Mouse (Mus musculus) neural tube, embryonic 14.5 days (tissue): ENCODE data around the gene Fbxo9. TPM values are rescaled to one million over a fixed set of nuclear protein-coding genes. Genes with fewer than 3 reads are reported as not detected.
"Not testable (repeated sequence)": the region's sequence is repeated elsewhere in the genome, so short reads cannot be mapped to it uniquely, and the experiment has no call there.

Experiments
- ATAC-seq: fragments of 200-750 bp; cut with Nextera tagmentation; 2 replicates; pipeline ENCODE4 v1.8.0; 2017; ENCODE audit warnings: low read depth, mild to moderate bottlenecking, moderate TSS enrichment, moderate library complexity
- H3K27ac ChIP-seq: fragments of 300-500 bp; sonication (generic); 2 replicates; pipeline ENCODE4 v1.5.1; 2014; ENCODE audit warnings: low read depth, mild to moderate bottlenecking, control low read depth, low read length, moderate library complexity, mixed read lengths
- H3K27me3 ChIP-seq: fragments of 300-500 bp; sonication (generic); 2 replicates; pipeline ENCODE4 v1.6.1; 2014; ENCODE audit warnings: low read length; ENCODE audit not compliant: control insufficient read depth, insufficient read depth
- H3K36me3 ChIP-seq: fragments of 300-500 bp; sonication (generic); 2 replicates; pipeline ENCODE4 v1.6.1; 2014; ENCODE audit warnings: low read length, mixed read lengths; ENCODE audit not compliant: control insufficient read depth, insufficient read depth
- H3K4me1 ChIP-seq: fragments of 300-500 bp; sonication (generic); 2 replicates; pipeline ENCODE4 v1.6.1; 2014; ENCODE audit warnings: low read length; ENCODE audit not compliant: control insufficient read depth, insufficient read depth
- H3K4me2 ChIP-seq: fragments of 300-500 bp; sonication (generic); 2 replicates; pipeline ENCODE4 v1.6.1; 2014; ENCODE audit warnings: mild to moderate bottlenecking, low read depth, low read length, control low read depth
- H3K4me3 ChIP-seq: fragments of 300-500 bp; sonication (generic); 2 replicates; pipeline ENCODE4 v1.5.1; 2014; ENCODE audit warnings: low read depth, low read length, control low read depth, mixed read lengths
- H3K9ac ChIP-seq: fragments of 300-500 bp; sonication (generic); replicated peaks from 2 replicates; pipeline ENCODE4 v1.6.1; 2014; ENCODE audit warnings: low read depth, mild to moderate bottlenecking, control low read depth, low read length, mixed read lengths
- H3K9me3 ChIP-seq: fragments of 300-500 bp; sonication (generic); 2 replicates; pipeline ENCODE4 v1.6.1; 2016; ENCODE audit warnings: low read length; ENCODE audit not compliant: control insufficient read depth
- WGBS: fragments of 180-500 bp; shearing (Covaris S2); extraction: QIAGEN DNeasy Blood & Tissue Kit; methylation state at CpG from one replicate; pipeline ENCODE4 v1.1.7; 2014; 5-methylcytosine and 5-hydroxymethylcytosine counted together
- polyA plus RNA-seq: library from polyadenylated mRNA; unstranded; fragments of >200 nt; fragmentation: Nextera tagmentation; extraction: Ambion mirVana; gene quantifications from 2 replicates; pipeline ENCODE4 v1.2.1, GENCODE M21; 2014

Gene Fbxo9
- polyA plus RNA-seq, 1 experiment from 2014 or later: 94.7 TPM

DNA sequence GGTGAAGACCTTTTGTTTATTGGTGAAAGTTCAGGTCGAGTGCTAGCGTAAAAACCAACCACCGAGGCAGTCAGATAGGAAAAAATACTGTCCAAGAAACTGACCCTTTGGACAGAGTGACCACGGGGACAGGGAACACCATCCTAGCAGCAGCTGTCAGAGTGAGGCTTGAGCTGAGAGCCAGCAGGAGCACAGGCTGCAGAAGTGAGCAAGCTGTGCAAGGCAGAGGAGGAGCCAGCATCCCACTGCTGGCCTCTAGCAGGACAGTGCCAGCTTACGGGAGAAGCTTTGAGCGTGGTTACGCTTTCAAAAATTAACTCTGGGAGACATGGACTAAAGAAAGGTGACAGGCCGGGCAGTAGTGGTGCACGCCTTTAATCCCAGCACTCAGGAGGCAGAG lies 21.1 kb downstream of the Fbxo9 start:
- Histone ChIP-seq H3K27ac (no peak overlapping the region), H3K9me3 (no peaks in the 10 kb centered on the region), H3K4me1 (no peaks in the 10 kb centered on the region), H3K27me3 (no peaks in the 10 kb centered on the region), H3K4me2 (no peak overlapping the region), H3K4me3 (no peak overlapping the region), H3K36me3 (peaks cover 36% of the 10 kb centered on the region), H3K9ac (no peak overlapping the region)
- 87% methylated on average over 9 of the region's 9 CpGs for WGBS
- ATAC-seq: no peak

DNA sequence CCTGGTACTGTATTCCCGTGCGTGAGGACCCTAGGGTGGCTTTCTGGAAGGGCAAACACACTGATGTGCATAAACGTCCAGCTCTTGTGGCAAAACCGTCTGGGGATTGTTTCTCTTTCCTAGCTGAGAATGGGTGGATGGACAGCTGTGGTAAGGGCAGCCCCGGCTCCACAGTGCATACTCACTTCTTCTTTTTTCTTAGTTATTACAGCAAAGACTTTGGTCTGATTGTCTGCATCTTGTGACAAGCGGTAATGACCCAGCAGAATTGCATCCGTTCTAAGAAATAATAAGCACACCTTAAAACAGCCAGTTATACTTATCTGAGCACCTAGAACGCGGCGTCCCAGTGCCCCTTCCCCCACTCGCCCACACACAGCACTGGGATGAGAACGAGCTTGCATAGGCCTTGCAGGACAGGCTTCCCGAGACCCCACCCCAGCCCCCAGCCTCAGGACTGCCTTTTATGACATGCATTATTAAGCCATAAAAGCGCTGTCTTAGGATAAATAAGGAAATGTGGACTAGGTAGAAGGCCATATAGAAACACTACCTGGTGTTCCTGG lies 23.1 kb downstream of the Fbxo9 start:
- Histone ChIP-seq H3K36me3 (peaks cover 34% of the 10 kb centered on the region), H3K9me3 (no peaks in the 10 kb centered on the region), H3K4me3 (no peak overlapping the region), H3K4me2 (no peak overlapping the region), H3K9ac (no peak overlapping the region), H3K27me3 (no peaks in the 10 kb centered on the region), H3K27ac (no peak overlapping the region), H3K4me1 (no peaks in the 10 kb centered on the region)
- WGBS: 75% methylated on average over 14 of the region's 14 CpGs
- ATAC-seq: no peak

GRCm38 (mm10) chr9:78084341-78084740 lies 24.5 kb downstream of the Fbxo9 start:
- H3K9ac ChIP-seq: no peak overlapping the region
- no peaks in the 10 kb centered on the region for H3K4me1 ChIP-seq
- 87% methylated on average over 4 of the region's 4 CpGs for WGBS
- no peaks in the 10 kb centered on the region for H3K27me3 ChIP-seq
- H3K9me3 ChIP-seq: no peaks in the 10 kb centered on the region
- no peak overlapping the region for H3K4me2 ChIP-seq
- no peak for ATAC-seq
- H3K36me3 ChIP-seq: peaks cover 34% of the 10 kb centered on the region
- H3K27ac ChIP-seq: no peak overlapping the region
- H3K4me3 ChIP-seq: no peak overlapping the region

DNA sequence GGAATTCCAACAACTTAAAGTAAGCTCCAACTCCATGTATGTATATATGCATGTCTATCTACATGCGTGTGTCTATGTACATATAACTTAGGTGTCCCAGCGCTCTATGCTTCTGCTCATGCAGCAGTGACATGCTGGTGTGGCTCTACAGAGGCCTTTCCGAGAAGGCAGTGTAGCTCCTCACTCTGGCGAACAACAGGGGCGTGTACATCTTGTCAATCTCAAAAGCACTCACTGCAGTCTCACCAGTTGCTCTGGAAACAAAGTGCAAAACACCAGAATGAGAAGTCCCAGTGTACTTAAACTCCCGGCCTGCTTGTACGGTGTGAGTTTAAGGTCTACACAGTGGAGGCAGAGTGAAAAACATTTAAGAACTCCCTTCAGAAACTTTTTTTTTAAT lies 27.0 kb downstream of the Fbxo9 start:
- Histone ChIP-seq H3K4me3 (no peak overlapping the region), H3K27ac (no peak overlapping the region), H3K9ac (no peak overlapping the region), H3K4me1 (no peaks in the 10 kb centered on the region), H3K4me2 (no peak overlapping the region), H3K27me3 (no peaks in the 10 kb centered on the region), H3K9me3 (no peaks in the 10 kb centered on the region), H3K36me3 (peaks cover 34% of the 10 kb centered on the region)
- 84% methylated on average over 7 of the region's 7 CpGs for WGBS
- no peak for ATAC-seq

DNA sequence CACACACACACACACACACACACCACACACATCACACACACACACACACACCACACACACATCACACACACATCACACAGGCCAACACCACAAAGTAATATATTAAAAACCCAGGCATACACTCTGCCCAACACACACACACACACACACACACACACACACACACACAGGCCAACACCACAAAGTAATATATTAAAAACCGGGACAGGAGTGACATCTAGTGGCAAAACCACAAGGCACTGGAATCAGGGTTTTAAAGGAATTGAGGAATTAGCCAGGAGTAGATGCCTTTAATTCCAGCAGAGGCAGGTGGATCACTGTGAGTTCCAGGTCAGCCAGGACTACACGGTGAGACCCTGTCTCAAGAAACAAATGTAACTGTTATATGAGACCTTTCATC lies 30.6 kb downstream of the Fbxo9 start:
- Histone ChIP-seq H3K36me3 (peaks cover under 1% of the 10 kb centered on the region), H3K4me3 (no peak overlapping the region), H3K9ac (no peak overlapping the region), H3K4me2 (no peak overlapping the region), H3K9me3 (no peaks in the 10 kb centered on the region), H3K4me1 (no peaks in the 10 kb centered on the region), H3K27ac (no peak overlapping the region), H3K27me3 (no peaks in the 10 kb centered on the region)
- no peak for ATAC-seq
- WGBS: 44% methylated on average over 2 of the region's 2 CpGs

GRCm38 (mm10) chr9:78075256-78075655 lies 33.6 kb downstream of the Fbxo9 start:
- H3K27ac ChIP-seq: no peak overlapping the region
- no peak overlapping the region for H3K9ac ChIP-seq
- H3K4me2 ChIP-seq: no peak overlapping the region
- no peaks in the 10 kb centered on the region for H3K36me3 ChIP-seq
- H3K4me1 ChIP-seq: no peaks in the 10 kb centered on the region
- 95% methylated on average over 3 of the region's 3 CpGs for WGBS
- H3K4me3 ChIP-seq: no peak overlapping the region
- H3K27me3 ChIP-seq: no peaks in the 10 kb centered on the region
- no peaks in the 10 kb centered on the region for H3K9me3 ChIP-seq
- ATAC-seq: no peak

DNA sequence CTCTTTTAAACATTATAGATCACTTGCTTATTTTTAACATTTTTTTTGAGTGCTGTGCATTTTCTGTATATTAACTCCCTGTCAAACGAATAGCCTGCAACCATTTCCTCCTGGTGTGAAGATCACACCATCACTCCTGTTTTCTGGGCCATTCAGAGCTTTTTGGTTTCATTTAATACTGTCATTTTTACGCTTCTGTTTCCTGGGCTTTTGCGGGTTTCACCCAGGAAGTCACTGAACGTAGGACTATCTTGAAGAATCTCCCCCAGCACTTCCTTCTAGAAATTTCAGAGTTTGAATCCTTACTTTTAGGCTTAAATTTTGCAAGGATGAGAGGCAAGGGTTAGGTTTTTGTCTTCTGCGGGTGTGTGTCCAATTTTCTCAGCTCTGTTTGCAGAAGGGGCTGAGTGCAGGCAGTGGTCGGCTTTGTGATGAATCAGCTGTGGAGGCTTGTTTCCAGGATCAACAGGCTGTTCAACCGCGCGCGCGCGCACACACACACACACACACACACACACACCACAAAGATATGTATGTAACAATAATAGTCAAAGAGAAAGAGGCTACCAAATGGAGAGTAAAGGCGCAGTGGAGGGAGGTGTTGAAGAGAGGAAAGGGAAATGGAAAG lies 35.0 kb downstream of the Fbxo9 start:
- WGBS: 93% methylated on average over 13 of the region's 13 CpGs
- no peaks in the 10 kb centered on the region for H3K4me1 ChIP-seq
- H3K4me3 ChIP-seq: no peak overlapping the region
- H3K9me3 ChIP-seq: no peaks in the 10 kb centered on the region
- no peak overlapping the region for H3K27ac ChIP-seq
- H3K9ac ChIP-seq: no peak overlapping the region
- ATAC-seq: no peak
- H3K4me2 ChIP-seq: no peak overlapping the region
- no peaks in the 10 kb centered on the region for H3K27me3 ChIP-seq
- H3K36me3 ChIP-seq: no peaks in the 10 kb centered on the region

DNA sequence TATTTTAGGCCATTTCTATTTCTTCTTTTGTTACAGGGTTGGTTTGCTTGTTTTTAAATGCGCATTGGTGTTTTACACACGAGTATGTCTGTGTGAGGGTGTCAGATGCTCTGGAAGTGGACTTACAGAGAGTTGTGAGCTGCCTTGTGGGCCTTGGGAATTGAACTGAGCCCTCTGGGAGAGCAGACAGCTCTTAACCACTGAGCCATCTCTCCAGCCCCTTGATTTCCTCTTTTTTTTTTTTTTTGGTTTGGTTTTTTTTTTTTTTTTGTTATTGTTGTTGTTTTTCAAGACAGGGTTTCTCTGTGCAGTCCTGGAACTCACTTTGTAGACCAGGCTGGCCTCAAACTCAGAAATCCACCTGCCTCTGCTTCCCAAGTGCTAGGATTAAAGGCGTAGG lies 35.6 kb downstream of the Fbxo9 start:
- H3K9me3 ChIP-seq, H3K36me3 ChIP-seq, H3K4me1 ChIP-seq, H3K9ac ChIP-seq, ATAC-seq, H3K27ac ChIP-seq, H3K4me2 ChIP-seq, H3K4me3 ChIP-seq, H3K27me3 ChIP-seq: not testable (repeated sequence)
- 91% methylated on average over 3 of the region's 3 CpGs for WGBS

GRCm38 (mm10) chr9:78071626-78072025 lies 37.2 kb downstream of the Fbxo9 start:
- no peaks in the 10 kb centered on the region for H3K36me3 ChIP-seq
- WGBS: 89% methylated on average over 4 of the region's 4 CpGs
- no peak for ATAC-seq
- no peak overlapping the region for H3K4me3 ChIP-seq
- H3K9me3 ChIP-seq: no peaks in the 10 kb centered on the region
- H3K27me3 ChIP-seq: no peaks in the 10 kb centered on the region
- no peaks in the 10 kb centered on the region for H3K4me1 ChIP-seq
- no peak overlapping the region for H3K27ac ChIP-seq
- H3K4me2 ChIP-seq: no peak overlapping the region
- H3K9ac ChIP-seq: no peak overlapping the region
